Mouse (Mus musculus) brain, embryonic 18.5 days (tissue): ENCODE measurements around the gene Mdga1.

Experiments
- DNase-seq: peaks from one replicate; pipeline ENCODE4 v3.0.0-alpha.2; 2012; ENCODE audit warnings: low read depth, low spot score

Mdga1 gene

GRCm38 (mm10) chr17:29844949-29845348, 124.9 kb downstream of the Mdga1 start:
- no peak for DNase-seq

- no peak for DNase-seq
Measured at GRCm38 (mm10) chr17:29843419-29844162, 126.3 kb downstream of the Mdga1 start.

- no peak for DNase-seq
Measured at GRCm38 (mm10) chr17:29841781-29842690, 127.9 kb downstream of the Mdga1 start.

GRCm38 (mm10) chr17:29838029-29838428, 131.9 kb downstream of the Mdga1 start:
- DNase-seq: no peak

- DNase-seq: no peak
Measured at GRCm38 (mm10) chr17:29837441-29837840, 132.4 kb downstream of the Mdga1 start.

GRCm38 (mm10) chr17:29834768-29835167, 135.1 kb downstream of the Mdga1 start:
- DNase-seq: peak; percentile 34

- no peak for DNase-seq
Measured at GRCm38 (mm10) chr17:29834333-29834732, 135.6 kb downstream of the Mdga1 start.

GRCm38 (mm10) chr17:29831696-29832095, 138.2 kb downstream of the Mdga1 start:
- DNase-seq: no peak

- DNase-seq: no peak
Measured at GRCm38 (mm10) chr17:29829136-29829535, 140.8 kb downstream of the Mdga1 start.

- no peak for DNase-seq
Measured at GRCm38 (mm10) chr17:29827602-29828001, 142.3 kb downstream of the Mdga1 start.

- DNase-seq: no peak
Measured at GRCm38 (mm10) chr17:29824512-29825120, 145.3 kb downstream of the Mdga1 start.

- no peak for DNase-seq
Measured at GRCm38 (mm10) chr17:29824208-29824509, 145.7 kb downstream of the Mdga1 start.

GRCm38 (mm10) chr17:29823439-29824207, 146.3 kb downstream of the Mdga1 start:
- no peak for DNase-seq

- no peak for DNase-seq
Measured at GRCm38 (mm10) chr17:29819608-29820007, 150.3 kb downstream of the Mdga1 start.

GRCm38 (mm10) chr17:29818989-29819388, 150.9 kb downstream of the Mdga1 start:
- DNase-seq: no peak

GRCm38 (mm10) chr17:29818264-29818945, 151.5 kb downstream of the Mdga1 start:
- DNase-seq: no peak

- no peak for DNase-seq
Measured at GRCm38 (mm10) chr17:29814758-29815157, 155.1 kb downstream of the Mdga1 start.

GRCm38 (mm10) chr17:29813328-29813727, 156.6 kb downstream of the Mdga1 start:
- DNase-seq: no peak

GRCm38 (mm10) chr17:29803545-29803944, 166.3 kb downstream of the Mdga1 start:
- no peak for DNase-seq

GRCm38 (mm10) chr17:29801358-29801757, 168.5 kb downstream of the Mdga1 start:
- no peak for DNase-seq

GRCm38 (mm10) chr17:29800096-29800455, 169.8 kb downstream of the Mdga1 start:
- no peak for DNase-seq
